Mouse (Mus musculus): ENCODE data around the gene Pcna.

- no peak for TF ChIP-seq POLR2A (IDR thresholded peaks at IDR 0.05; ENCODE audit: borderline replicate concordance, control insufficient read depth, low read depth, low read length)
- TF ChIP-seq CTCF (IDR thresholded peaks at IDR 0.05; ENCODE audit: control insufficient read depth, insufficient read depth, low read length): no peak
These were observed 17.3 kb upstream of the Pcna start for GRCm38 (mm10) chr2:132270331-132270951.
